Mouse (Mus musculus) embryonic facial prominence, embryonic 14.5 days (tissue): ENCODE results near the gene Med13l. TPM values are rescaled to one million over a fixed set of nuclear protein-coding genes. Genes with fewer than 3 reads are reported as not detected.
A peak's percentile ranks its signal among the peaks of the same experiment; 100 is the strongest.

Experiments used
- ATAC-seq: fragments of 200-750 bp; cut with Nextera tagmentation; 2 replicates; pipeline ENCODE4 v1.8.0; 2017; ENCODE audit warnings: low read depth, moderate number of reproducible peaks, moderate TSS enrichment
- DNase-seq: peaks from one replicate; pipeline ENCODE4 v3.0.0-alpha.2; 2015; ENCODE audit warnings: low spot score
- H3K27ac ChIP-seq: fragments of 300-500 bp; sonication (generic); replicated peaks from 2 replicates; pipeline ENCODE4 v1.5.1; 2014; ENCODE audit warnings: low read depth, mild to moderate bottlenecking, low read length, moderate library complexity
- H3K27me3 ChIP-seq: fragments of 300-500 bp; sonication (generic); replicated peaks from 2 replicates; pipeline ENCODE4 v1.6.1; 2014; ENCODE audit warnings: low read length; ENCODE audit not compliant: control insufficient read depth, insufficient read depth
- H3K36me3 ChIP-seq: fragments of 300-500 bp; sonication (generic); 2 replicates; pipeline ENCODE4 v1.6.1; 2014; ENCODE audit warnings: low read length, mixed read lengths; ENCODE audit not compliant: control insufficient read depth, insufficient read depth
- H3K4me1 ChIP-seq: fragments of 300-500 bp; sonication (generic); 2 replicates; pipeline ENCODE4 v1.6.1; 2014; ENCODE audit warnings: antibody characterized with exemption, low read length; ENCODE audit not compliant: control insufficient read depth, insufficient read depth
- H3K4me2 ChIP-seq: fragments of 300-500 bp; sonication (generic); 2 replicates; pipeline ENCODE4 v1.6.1; 2014; ENCODE audit warnings: low read depth, mild to moderate bottlenecking, low read length, moderate library complexity, mixed read lengths
- H3K4me3 ChIP-seq: fragments of 300-500 bp; sonication (generic); 2 replicates; pipeline ENCODE4 v1.5.1; 2014; ENCODE audit warnings: low read depth, mild to moderate bottlenecking, low read length
- H3K9ac ChIP-seq: fragments of 300-500 bp; sonication (generic); 2 replicates; pipeline ENCODE4 v1.6.1; 2014; ENCODE audit warnings: low read depth, mild to moderate bottlenecking, low read length, moderate library complexity, mixed read lengths
- H3K9me3 ChIP-seq: fragments of 300-500 bp; sonication (generic); 2 replicates; pipeline ENCODE4 v1.6.1; 2016; ENCODE audit warnings: low read length; ENCODE audit not compliant: control insufficient read depth
- WGBS: fragments of 180-500 bp; shearing (Covaris S2); extraction: QIAGEN DNeasy Blood & Tissue Kit; methylation state at CpG from one replicate; pipeline ENCODE4 v1.1.7; 2014; 5-methylcytosine and 5-hydroxymethylcytosine counted together
- polyA plus RNA-seq: library from polyadenylated mRNA; unstranded; fragments of >200 nt; fragmentation: Nextera tagmentation; extraction: Ambion mirVana; gene quantifications from 2 replicates; pipeline ENCODE4 v1.2.1, GENCODE M21; 2014

Med13l gene
- 15.7 and 16.5 TPM in 2 replicates for polyA plus RNA-seq

GRCm38 (mm10) chr5:118560385-118561085 lies at the start of gene Med13l:
Med13l (plus strand) TSS chr5:118560679.
- no peaks in the 10 kb centered on the region for H3K36me3 ChIP-seq
- ATAC-seq: peak; percentile 71
- H3K4me2 ChIP-seq: peak within 1 kb of the TSS; percentile 79
- H3K27ac ChIP-seq: peak within 1 kb of the TSS; percentile 97
- H3K4me3 ChIP-seq: peak within 1 kb of the TSS; percentile 81
- no peaks in the 10 kb centered on the region for H3K9me3 ChIP-seq
- H3K9ac ChIP-seq: peak within 1 kb of the TSS; percentile 94
- 0% methylated on average over 11 of the region's 120 CpGs for WGBS
- H3K27me3 ChIP-seq: 0 out of 2 replicates have a peak, but pooled peaks cover 7% of the 10 kb centered on the region
- H3K4me1 ChIP-seq: peaks cover 25% of the 10 kb centered on the region
- DNase-seq: peak; percentile 86

- 83% methylated on average over 4 of the region's 4 CpGs for WGBS
- Histone ChIP-seq H3K27me3 (no peaks in the 10 kb centered on the region), H3K4me1 (peaks cover 29% of the 10 kb centered on the region), H3K4me3 (no peak overlapping the region), H3K27ac (no peak overlapping the region), H3K4me2 (no peak overlapping the region), H3K36me3 (no peaks in the 10 kb centered on the region), H3K9me3 (no peaks in the 10 kb centered on the region), H3K9ac (no peak overlapping the region)
- DNase-seq: no peak
- no peak for ATAC-seq
These were observed 49.5 kb upstream of the Med13l start for GRCm38 (mm10) chr5:118510969-118511368.

- H3K27me3 ChIP-seq: no peaks in the 10 kb centered on the region
- H3K27ac ChIP-seq: peak overlapping the region; percentile 87
- no peaks in the 10 kb centered on the region for H3K9me3 ChIP-seq
- H3K9ac ChIP-seq: no peak overlapping the region
- H3K4me1 ChIP-seq: peaks cover 41% of the 10 kb centered on the region
- DNase-seq (no peak), ATAC-seq (no peak)
- H3K4me2 ChIP-seq: peak overlapping the region; percentile 60; the same call in 1 of the 2 replicates
- no peaks in the 10 kb centered on the region for H3K36me3 ChIP-seq
- WGBS: 30% methylated on average over 1 of the region's 1 CpGs
- no peak overlapping the region for H3K4me3 ChIP-seq
These were observed 47.5 kb upstream of the Med13l start for GRCm38 (mm10) chr5:118513005-118513404.

GRCm38 (mm10) chr5:118513629-118514526 lies 46.6 kb upstream of the Med13l start:
- DNase-seq (peak; percentile 92), ATAC-seq (peak; percentile 56; the same call in 1 of the 2 replicates)
- Histone ChIP-seq H3K27ac (peak overlapping the region; percentile 87), H3K9me3 (no peaks in the 10 kb centered on the region), H3K4me2 (peak overlapping the region; percentile 60), H3K36me3 (no peaks in the 10 kb centered on the region), H3K9ac (peak overlapping the region; percentile 50), H3K4me1 (peaks cover 49% of the 10 kb centered on the region), H3K4me3 (peak overlapping the region; percentile 36), H3K27me3 (no peaks in the 10 kb centered on the region)
- WGBS: 2% methylated on average over 43 of the region's 43 CpGs

- peak; percentile 31; the same call in 1 of the 2 replicates for ATAC-seq
- Histone ChIP-seq H3K27me3 (no peaks in the 10 kb centered on the region), H3K9me3 (no peaks in the 10 kb centered on the region), H3K9ac (peak overlapping the region; percentile 50), H3K4me3 (peak overlapping the region; percentile 36), H3K36me3 (no peaks in the 10 kb centered on the region), H3K4me1 (peaks cover 49% of the 10 kb centered on the region), H3K4me2 (peak overlapping the region; percentile 60), H3K27ac (peak overlapping the region; percentile 87)
- DNase-seq: no peak
- WGBS: 6% methylated on average over 9 of the region's 9 CpGs
These were observed 46.0 kb upstream of the Med13l start for GRCm38 (mm10) chr5:118514527-118514831.

- Histone ChIP-seq H3K27me3 (no peaks in the 10 kb centered on the region), H3K27ac (peak overlapping the region; percentile 87), H3K4me1 (peaks cover 49% of the 10 kb centered on the region), H3K4me3 (peak overlapping the region; percentile 36), H3K4me2 (peak overlapping the region; percentile 60), H3K9me3 (no peaks in the 10 kb centered on the region), H3K9ac (peak overlapping the region; percentile 50), H3K36me3 (no peaks in the 10 kb centered on the region)
- DNase-seq (peak; percentile 63), ATAC-seq (peak; percentile 35; the same call in 1 of the 2 replicates)
- WGBS: 28% methylated on average over 5 of the region's 5 CpGs
These were observed 45.6 kb upstream of the Med13l start for GRCm38 (mm10) chr5:118514842-118515241.

GRCm38 (mm10) chr5:118515280-118515721 lies 45.2 kb upstream of the Med13l start:
- Histone ChIP-seq H3K4me3 (no peak overlapping the region), H3K27me3 (no peaks in the 10 kb centered on the region), H3K4me1 (peaks cover 49% of the 10 kb centered on the region), H3K9ac (0 out of 2 replicates have a peak overlapping the region, but pooled peaks have one; percentile 30), H3K9me3 (no peaks in the 10 kb centered on the region), H3K27ac (peak overlapping the region; percentile 87), H3K4me2 (peak overlapping the region; percentile 60), H3K36me3 (no peaks in the 10 kb centered on the region)
- peak; percentile 97 for DNase-seq
- 3% methylated on average over 11 of the region's 11 CpGs for WGBS
- ATAC-seq: peak; percentile 89

GRCm38 (mm10) chr5:118516066-118516465 lies 44.4 kb upstream of the Med13l start:
- Histone ChIP-seq H3K4me1 (peaks cover 49% of the 10 kb centered on the region), H3K4me2 (peak overlapping the region; percentile 60; the same call in 1 of the 2 replicates), H3K4me3 (no peak overlapping the region), H3K9me3 (no peaks in the 10 kb centered on the region), H3K27ac (peak overlapping the region; percentile 87), H3K36me3 (no peaks in the 10 kb centered on the region), H3K9ac (peak overlapping the region; percentile 30; the same call in 1 of the 2 replicates), H3K27me3 (no peaks in the 10 kb centered on the region)
- 74% methylated on average over 6 of the region's 6 CpGs for whole genome bisulfite sequencing
- no peak for DNase-seq
- ATAC-seq: no peak
